Mouse (Mus musculus): ENCODE data around the gene Kif6.

- TF ChIP-seq EP300 (IDR thresholded peaks at IDR 0.05; ENCODE audit: insufficient read depth, low read depth, low read length): no peak
- TF ChIP-seq POLR2A (IDR thresholded peaks at IDR 0.05; ENCODE audit: insufficient read depth, low read depth, low read length): 0 out of 2 replicates have a peak, but pooled peaks have one; percentile 37
Observed at GRCm38 (mm10) chr17:49614577-49615235, at the start of gene Kif6.

Data from heart, adult 2 months (tissue).